8 mouse cellular contexts compared by ENCODE assay signal in genomic region chr11:69837952-69838713, GRCm38 (mm10). TPM values are rescaled to one million over a fixed set of nuclear protein-coding genes. Genes with fewer than 3 reads are reported as not detected.
DNase-seq lines count a peak whose midpoint lies in the region; ATAC-seq lines count a peak whose summit lies in the region.

Gene Tmem256, plus strand, starts transcription at chr11:69838514.

- DNase-seq in adrenal gland, adult (ENCODE audit: inconsistent age in 2 of 2, low spot score in 1 of 2): peak; percentile 97 to 99
- DNase-seq in embryo, embryonic 10.5 days (ENCODE audit: low spot score): peak; percentile 99
- peak; percentile 94 for DNase-seq in gastrocnemius, postnatal 14 days
- peak; percentile 96 to 98 for DNase-seq in left cerebral cortex, postnatal 10 days (ENCODE audit: extremely low spot score in 1 of 2, low spot score in 2 of 2)
- DNase-seq in right cerebral cortex, postnatal 25 days: peak; percentile 95
- peak; percentile 95 to 96 for DNase-seq in urinary bladder, postnatal 4 days (ENCODE audit: low spot score in 2 of 2)

- peak; percentile 85 for ATAC-seq in inflammation-experienced regulatory T-cells, adult 6 months
- ATAC-seq in megakaryocyte-erythroid progenitor cell, adult 5-6 weeks (replicated peaks; ENCODE audit: low FRiP score, low TSS enrichment, poor library complexity, severe bottlenecking): peak; percentile 91

- intact Hi-C loops in gastrocnemius, postnatal 14 days (cut with DNase I; ENCODE audit: low total_unique reads): loop anchor here (5.0 kb wide), 1 partner anchor 36 kb away; the partner anchor contains the start of gene Fgf11
- intact Hi-C loops in left cerebral cortex, postnatal 10 days (cut with DNase I): loop anchor here (5.0 kb wide), 2 partner anchors 36 to 81 kb away; partner anchors contain the start of genes Fgf11 and Polr2a

RNA-seq across cellular contexts. Expression of gene Tmem256, which starts in this region (rescaled TPM):
- total RNA-seq in gastrocnemius, postnatal 14 days (2021): 100 to 1,000 TPM; 104 to 108 TPM
- 100 to 1,000 TPM; 124 to 157 (median 131) TPM for polyA plus RNA-seq in inflammation-experienced regulatory T-cells, adult 6 months (2017; shearing (Covaris generic))
- 100 to 1,000 TPM; 151 to 159 TPM for total RNA-seq in left cerebral cortex, postnatal 10 days (2021)
- total RNA-seq in megakaryocyte-erythroid progenitor cell, adult 5-6 weeks (2014; fragmentation: Nextera tagmentation): 166 and 210 TPM in 2 replicates
- total RNA-seq in megakaryocyte-erythroid progenitor cell, adult 5-6 weeks (2017): 64.8 and 66.7 TPM in 2 replicates

Comparison
In these comparisons a context has a peak if more than half of its experiments do, and no peak if none do; other contexts are left out.
1. Peak in every context shown above with its lines: DNase-seq and ATAC-seq.